Mouse (Mus musculus): Measurements from ENCODE around the gene Rangrf.
"Not testable (repeated sequence)": the region's sequence is repeated elsewhere in the genome, so short reads cannot be mapped to it uniquely, and the experiment has no call there.

The Rangrf gene

GRCm38 (mm10) chr11:68975085-68975484 is at the start of gene Rangrf:
Gene Rangrf (minus strand): TSS chr11:68975185.
- DNase-seq (ENCODE audit: low read depth, low spot score): no peak

- no peak for DNase-seq (ENCODE audit: low read depth, low spot score)
These were observed 45.7 kb upstream of the Rangrf start for GRCm38 (mm10) chr11:69020691-69021090.

GRCm38 (mm10) chr11:69016755-69017154 is 41.8 kb upstream of the Rangrf start:
- peak; percentile 19 for DNase-seq (ENCODE audit: low read depth, low spot score)

DNA sequence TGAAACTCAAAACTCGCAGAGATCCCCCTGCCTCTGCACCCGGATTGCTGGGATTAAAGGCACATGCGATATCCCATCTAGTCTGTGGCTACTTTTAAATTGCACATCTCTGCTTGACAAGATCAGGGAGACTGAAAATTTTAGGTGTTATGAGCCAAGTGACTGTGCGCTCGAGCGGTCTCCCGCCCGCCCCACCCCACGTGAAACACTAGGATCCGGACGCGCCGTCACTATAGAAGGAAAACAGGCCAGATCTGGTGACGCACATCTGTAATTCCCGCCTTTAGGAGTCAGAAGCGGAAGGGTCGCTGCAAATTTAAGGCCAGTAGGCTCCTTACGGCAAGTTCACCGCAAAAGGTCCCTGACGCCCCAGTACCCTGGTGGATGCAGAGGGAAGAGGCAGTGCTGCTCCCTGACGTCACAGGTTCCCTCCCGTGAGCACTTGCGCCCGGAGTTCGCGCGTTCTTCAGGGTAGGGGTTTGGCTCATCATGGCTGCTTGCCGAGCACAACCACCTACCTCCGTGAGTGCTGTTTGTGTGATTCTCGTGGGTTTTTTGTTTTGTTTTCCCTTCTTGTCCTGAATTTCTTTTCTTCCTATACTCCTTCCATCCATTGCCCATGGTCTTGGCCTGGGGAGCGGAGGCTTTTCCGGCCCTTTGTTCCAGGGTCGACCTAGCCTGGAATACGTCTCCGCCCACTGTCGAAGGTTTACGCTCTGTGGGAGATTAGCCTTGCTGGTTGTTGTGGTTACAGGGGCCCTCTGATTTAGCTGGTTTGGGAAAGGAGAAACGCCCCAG is 40.9 kb upstream of the Rangrf start, which contains the start of gene Ctc1:
TSS of gene Ctc1 (plus strand) at position 268 of the 798 bp plus-strand sequence.
- peak; percentile 98 for DNase-seq (ENCODE audit: low read depth, low spot score)

DNA sequence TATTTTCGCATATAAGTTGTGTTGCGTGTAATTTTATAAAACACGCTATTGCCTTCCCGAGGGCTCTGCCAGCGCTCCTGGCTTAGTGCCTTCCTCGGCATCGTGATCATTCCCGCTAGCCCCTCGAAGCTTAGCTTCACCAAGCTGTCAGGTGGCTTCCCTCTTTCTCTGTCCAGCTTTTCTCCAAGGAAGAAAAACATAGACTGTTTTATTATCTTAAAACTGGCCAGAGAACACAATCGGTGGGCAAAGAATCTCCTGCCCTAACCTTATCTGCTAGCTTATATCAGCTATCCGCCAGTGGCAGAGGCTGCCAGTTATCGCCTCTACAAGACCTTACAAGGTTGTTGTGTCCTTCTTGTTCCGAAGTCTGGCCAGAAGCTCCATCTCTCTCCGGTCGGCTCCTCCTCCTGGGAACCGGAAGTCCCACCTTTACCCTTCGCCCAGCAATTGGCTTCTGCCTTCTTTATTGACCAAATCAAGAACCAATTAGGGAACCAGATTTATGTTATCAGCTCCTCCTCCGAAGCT is 37.2 kb upstream of the Rangrf start:
- DNase-seq (ENCODE audit: low read depth, low spot score): peak; percentile 95

- DNase-seq (ENCODE audit: low read depth, low spot score): not testable (repeated sequence)
These were observed 36.5 kb upstream of the Rangrf start for GRCm38 (mm10) chr11:69011445-69011844.

- peak; percentile 21 for DNase-seq (ENCODE audit: low read depth, low spot score)
These were observed 35.7 kb upstream of the Rangrf start for GRCm38 (mm10) chr11:69010400-69011323.

- no peak for DNase-seq (ENCODE audit: low read depth, low spot score)
These were observed 34.5 kb upstream of the Rangrf start for GRCm38 (mm10) chr11:69009508-69009907.

- DNase-seq (ENCODE audit: low read depth, low spot score): peak; percentile 99
These were observed 33.5 kb upstream of the Rangrf start, which contains the start of gene Pfas for GRCm38 (mm10) chr11:69008182-69009121. Gene Pfas (minus strand): TSS chr11:69008460.

GRCm38 (mm10) chr11:69006575-69006974 is 31.6 kb upstream of the Rangrf start:
- DNase-seq (ENCODE audit: low read depth, low spot score): not testable (repeated sequence)

- DNase-seq (ENCODE audit: low read depth, low spot score): no peak
These were observed 30.2 kb upstream of the Rangrf start for GRCm38 (mm10) chr11:69005193-69005592.

- DNase-seq (ENCODE audit: low read depth, low spot score): no peak
These were observed 28.6 kb upstream of the Rangrf start for GRCm38 (mm10) chr11:69003592-69003991.

- not testable (repeated sequence) for DNase-seq (ENCODE audit: low read depth, low spot score)
These were observed 27.8 kb upstream of the Rangrf start for GRCm38 (mm10) chr11:69002782-69003181.

GRCm38 (mm10) chr11:68997080-68997479 is 22.1 kb upstream of the Rangrf start:
- DNase-seq (ENCODE audit: low read depth, low spot score): no peak

- DNase-seq (ENCODE audit: low read depth, low spot score): peak; percentile 66
These were observed 19.4 kb upstream of the Rangrf start for GRCm38 (mm10) chr11:68994377-68994776.

- DNase-seq (ENCODE audit: low read depth, low spot score): no peak
These were observed 18.1 kb upstream of the Rangrf start for GRCm38 (mm10) chr11:68993122-68993521.

GRCm38 (mm10) chr11:68988341-68988740 is 13.4 kb upstream of the Rangrf start:
- peak; percentile 40 for DNase-seq (ENCODE audit: low read depth, low spot score)

DNA sequence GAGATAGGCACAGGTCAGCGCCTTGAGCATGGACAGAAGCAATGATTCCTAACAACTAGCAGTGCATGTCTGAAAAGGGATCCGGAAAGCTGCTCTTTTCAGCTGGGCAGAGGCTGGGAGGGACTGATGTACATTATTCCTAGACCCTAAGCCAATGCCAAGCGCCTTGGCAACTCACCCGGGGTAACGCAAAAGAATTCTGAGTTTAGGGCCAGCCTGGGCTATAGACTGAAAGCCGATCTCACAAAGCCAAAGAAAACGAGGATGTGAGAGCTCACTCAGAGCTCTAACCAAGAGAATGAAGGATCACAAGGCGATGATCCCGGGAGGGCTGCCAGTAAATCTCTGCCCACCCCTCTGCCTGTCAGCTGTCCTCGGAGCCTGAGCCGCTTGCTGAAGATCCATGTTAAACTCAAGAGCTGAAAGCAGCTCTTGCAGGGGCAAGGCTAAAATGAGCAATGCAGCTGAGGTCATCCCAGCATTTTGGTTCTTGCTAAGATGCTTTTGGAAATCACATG is 12.4 kb upstream of the Rangrf start:
- no peak for DNase-seq (ENCODE audit: low read depth, low spot score)

DNA sequence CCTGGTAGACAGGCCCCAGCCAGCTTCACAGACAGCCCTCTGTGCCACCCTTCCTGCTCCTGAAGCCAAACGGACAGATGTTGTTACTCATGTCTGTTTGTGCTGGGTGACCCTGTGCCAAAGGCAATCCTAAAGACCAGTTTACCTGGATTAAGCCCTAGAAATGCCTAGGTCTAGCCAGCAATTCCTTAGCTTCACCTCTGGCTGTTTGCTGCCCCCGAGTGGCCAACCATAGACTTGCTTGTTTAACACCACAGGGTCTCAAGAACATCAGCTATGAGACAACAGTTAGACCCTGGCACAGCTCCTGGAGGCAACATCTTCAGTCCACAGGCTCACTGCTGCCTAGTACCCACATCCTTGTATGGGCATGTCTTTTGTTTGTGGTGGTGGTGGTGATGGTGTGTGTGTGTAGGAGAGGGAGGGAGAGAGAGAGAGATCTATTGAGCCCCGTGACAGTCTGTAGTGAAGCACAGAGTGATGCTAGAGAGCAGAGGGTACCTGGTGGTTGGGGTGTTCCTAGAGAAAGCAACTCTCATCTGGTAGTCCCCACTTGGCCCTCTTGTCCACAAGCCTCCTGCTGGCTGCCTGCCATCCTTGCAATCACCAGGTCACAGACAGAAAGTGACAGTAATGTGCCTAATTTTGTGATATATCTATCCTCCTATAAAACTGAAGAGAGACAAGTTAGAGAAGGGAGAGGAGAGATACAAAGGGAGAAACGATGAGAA is 7.8 kb upstream of the Rangrf start:
- DNase-seq (ENCODE audit: low read depth, low spot score): peak; percentile 89

DNA sequence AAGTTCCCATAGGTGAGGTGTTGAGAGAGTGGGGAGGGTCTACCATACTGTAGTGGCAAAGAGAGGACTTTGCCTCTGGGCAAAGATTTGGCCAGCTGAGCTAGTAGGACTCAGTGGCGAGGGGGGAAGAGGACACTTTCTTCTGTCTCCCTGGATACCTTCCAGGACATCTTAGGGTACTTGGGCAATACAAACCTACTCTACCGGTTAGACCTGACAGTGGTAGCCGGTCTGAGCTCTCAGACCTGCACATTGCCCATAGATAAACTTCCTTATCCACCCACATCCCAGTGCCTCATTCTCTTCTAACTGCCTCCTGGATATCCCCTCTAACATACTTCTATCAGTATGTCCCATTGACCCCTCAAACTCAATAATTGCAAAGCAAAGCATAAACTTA is 5.9 kb upstream of the Rangrf start:
- DNase-seq (ENCODE audit: low read depth, low spot score): no peak
